Mouse (Mus musculus): ENCODE measurements around the gene Crispld2. TPM values are rescaled to one million over a fixed set of nuclear protein-coding genes. Genes with fewer than 3 reads are reported as not detected.

Gene Crispld2
- polyA plus RNA-seq, 1 experiment = 2.2 TPM

DNA sequence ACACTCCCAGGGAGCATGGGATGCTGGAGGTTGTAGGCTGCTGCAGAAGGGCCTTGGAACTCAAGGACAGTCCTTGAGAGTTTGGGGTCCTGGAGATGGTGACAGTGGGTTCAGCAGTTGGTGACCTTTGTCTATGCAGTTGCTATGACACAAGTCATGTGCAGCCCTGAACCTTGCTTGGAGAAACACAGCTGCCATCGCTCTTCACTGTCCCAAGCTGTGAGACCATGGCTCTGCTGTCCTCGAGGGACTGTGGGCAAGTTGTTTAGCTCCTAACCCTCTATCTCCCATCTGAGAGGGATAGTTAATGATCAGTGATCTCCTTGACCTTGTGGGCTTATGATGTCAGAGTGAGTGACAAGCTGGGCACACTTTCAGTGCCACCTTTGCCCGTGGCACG lies 44.3 kb downstream of the Crispld2 start:
- TF ChIP-seq POLR2A (IDR thresholded peaks at IDR 0.05; ENCODE audit: borderline replicate concordance, extremely low read depth, insufficient read depth, insufficient read length, poor library complexity, severe bottlenecking) (no peak), CTCF (IDR thresholded peaks at IDR 0.05; ENCODE audit: borderline replicate concordance, extremely low read depth, insufficient read depth, insufficient read length) (no peak)
- DNase-seq (ENCODE audit: low read depth) = no peak

DNA sequence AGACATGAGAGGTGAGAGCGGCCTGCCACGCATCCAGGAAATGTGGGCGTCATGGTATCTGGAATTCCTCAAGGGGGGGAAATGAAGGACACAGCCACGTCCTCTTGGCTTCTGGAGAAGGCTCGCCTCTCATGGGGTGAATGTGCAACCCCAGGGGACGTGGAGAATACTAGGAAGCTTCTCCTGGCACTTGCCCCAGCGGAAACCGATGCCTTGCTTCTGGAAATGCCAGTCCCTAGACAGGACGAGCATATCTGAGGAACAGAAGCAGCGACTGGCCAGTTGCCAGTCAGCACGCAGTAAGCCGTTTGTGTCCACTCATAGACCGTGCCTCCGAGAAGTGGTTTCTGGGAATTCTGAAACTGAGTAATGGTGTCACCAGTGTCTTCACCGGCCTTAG lies 45.0 kb downstream of the Crispld2 start:
- TF ChIP-seq CTCF (IDR thresholded peaks at IDR 0.05; ENCODE audit: borderline replicate concordance, extremely low read depth, insufficient read depth, insufficient read length) (no peak), POLR2A (IDR thresholded peaks at IDR 0.05; ENCODE audit: borderline replicate concordance, extremely low read depth, insufficient read depth, insufficient read length, poor library complexity, severe bottlenecking) (no peak)
- no peak for DNase-seq (ENCODE audit: low read depth)

DNA sequence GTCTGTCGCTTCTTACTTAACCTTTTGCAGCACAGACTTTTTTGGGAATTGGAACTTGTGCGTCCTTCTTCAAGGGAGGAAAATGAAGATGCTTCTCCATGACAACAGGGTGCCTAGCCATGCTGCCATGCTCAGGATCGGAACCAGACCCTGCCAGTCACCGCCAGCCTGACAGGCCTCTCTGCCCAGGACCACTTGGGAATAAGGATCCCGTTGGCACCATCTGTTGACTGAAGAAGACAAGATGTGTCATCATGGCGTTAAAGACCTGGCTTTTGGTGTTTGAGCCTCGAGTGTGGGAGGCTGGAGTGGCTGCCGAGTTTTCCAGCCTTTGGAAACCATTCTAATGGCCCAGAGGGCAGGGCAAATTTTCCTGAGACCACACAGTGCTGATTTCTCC lies 45.4 kb downstream of the Crispld2 start:
- DNase-seq (ENCODE audit: low read depth) = no peak
- no peak for TF ChIP-seq CTCF (IDR thresholded peaks at IDR 0.05; ENCODE audit: borderline replicate concordance, extremely low read depth, insufficient read depth, insufficient read length)
- no peak for TF ChIP-seq POLR2A (IDR thresholded peaks at IDR 0.05; ENCODE audit: borderline replicate concordance, extremely low read depth, insufficient read depth, insufficient read length, poor library complexity, severe bottlenecking)

DNA sequence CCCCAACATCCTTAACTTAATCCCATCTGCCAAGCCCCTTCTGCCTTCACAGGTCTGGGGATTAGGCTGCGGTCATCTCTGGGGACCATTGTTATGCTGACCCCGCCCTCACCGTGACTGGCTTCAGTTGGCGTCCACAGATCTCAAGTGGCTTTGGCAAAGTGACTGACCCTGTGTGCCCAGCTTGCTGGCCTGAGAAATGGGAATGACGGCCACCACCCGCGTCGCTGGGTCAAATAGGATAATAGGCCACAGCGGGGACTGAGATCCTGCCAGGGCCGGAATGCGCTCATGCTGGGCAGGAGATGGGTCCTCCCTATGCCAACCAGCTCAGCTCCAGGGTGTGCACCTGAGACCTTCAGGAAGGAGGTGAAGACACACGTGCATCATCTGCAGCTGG lies 46.5 kb downstream of the Crispld2 start:
- TF ChIP-seq POLR2A (IDR thresholded peaks at IDR 0.05; ENCODE audit: borderline replicate concordance, extremely low read depth, insufficient read depth, insufficient read length, poor library complexity, severe bottlenecking) = no peak
- no peak for TF ChIP-seq CTCF (IDR thresholded peaks at IDR 0.05; ENCODE audit: borderline replicate concordance, extremely low read depth, insufficient read depth, insufficient read length)
- no peak for DNase-seq (ENCODE audit: low read depth)

DNA sequence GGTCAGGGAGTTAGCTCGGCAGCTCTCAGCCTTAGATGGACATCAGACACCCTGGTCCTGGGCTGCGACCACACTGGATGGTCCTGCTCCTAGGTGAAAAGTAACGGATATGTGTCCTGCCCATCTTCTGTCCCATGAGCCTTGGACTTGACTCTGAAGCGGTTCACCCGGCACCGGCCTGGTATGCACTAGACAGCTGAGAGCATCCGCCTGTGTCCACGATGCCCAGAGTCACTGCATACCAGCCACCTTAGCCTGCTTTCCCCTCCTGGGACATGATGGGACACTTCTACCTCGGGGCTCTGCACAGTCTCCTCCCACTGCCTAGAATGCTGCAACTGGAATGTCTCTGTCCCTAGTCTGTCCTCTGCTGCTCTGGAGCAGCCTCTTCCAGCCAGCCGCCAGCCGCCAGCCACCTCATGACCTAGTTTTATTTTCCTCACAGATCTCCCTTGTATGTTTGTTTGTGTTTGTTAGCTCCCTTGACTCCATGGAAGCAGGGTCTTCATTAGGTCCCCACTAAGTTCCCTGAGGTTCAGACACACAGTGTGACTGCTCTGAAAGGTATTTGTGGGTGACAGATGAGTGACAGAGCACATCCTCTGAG lies 47.2 kb downstream of the Crispld2 start:
- no peak for DNase-seq (ENCODE audit: low read depth)
- TF ChIP-seq CTCF (IDR thresholded peaks at IDR 0.05; ENCODE audit: borderline replicate concordance, extremely low read depth, insufficient read depth, insufficient read length) = no peak
- no peak for TF ChIP-seq POLR2A (IDR thresholded peaks at IDR 0.05; ENCODE audit: borderline replicate concordance, extremely low read depth, insufficient read depth, insufficient read length, poor library complexity, severe bottlenecking)

DNA sequence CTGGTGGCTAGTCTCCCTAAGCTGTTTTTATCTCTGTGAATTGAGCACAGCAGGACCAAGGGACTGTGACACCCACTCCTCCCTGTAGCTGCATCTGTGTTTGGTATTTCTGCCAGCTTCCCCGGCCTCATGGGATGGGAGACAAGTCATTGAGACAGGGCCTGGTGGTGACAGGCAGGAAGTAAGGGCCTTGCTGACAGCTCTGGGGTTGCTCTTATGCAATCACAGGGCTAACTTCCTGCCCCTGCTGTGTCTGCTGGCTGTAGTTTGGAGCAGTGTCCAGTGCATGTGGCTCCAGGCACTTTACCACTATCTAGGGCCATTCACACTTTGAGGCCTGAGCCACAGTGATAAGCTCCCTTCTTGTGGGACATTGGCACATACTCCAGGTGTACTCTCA lies 48.6 kb downstream of the Crispld2 start:
- no peak for DNase-seq (ENCODE audit: low read depth)
- TF ChIP-seq POLR2A (IDR thresholded peaks at IDR 0.05; ENCODE audit: borderline replicate concordance, extremely low read depth, insufficient read depth, insufficient read length, poor library complexity, severe bottlenecking) (no peak), CTCF (IDR thresholded peaks at IDR 0.05; ENCODE audit: borderline replicate concordance, extremely low read depth, insufficient read depth, insufficient read length) (no peak)

DNA sequence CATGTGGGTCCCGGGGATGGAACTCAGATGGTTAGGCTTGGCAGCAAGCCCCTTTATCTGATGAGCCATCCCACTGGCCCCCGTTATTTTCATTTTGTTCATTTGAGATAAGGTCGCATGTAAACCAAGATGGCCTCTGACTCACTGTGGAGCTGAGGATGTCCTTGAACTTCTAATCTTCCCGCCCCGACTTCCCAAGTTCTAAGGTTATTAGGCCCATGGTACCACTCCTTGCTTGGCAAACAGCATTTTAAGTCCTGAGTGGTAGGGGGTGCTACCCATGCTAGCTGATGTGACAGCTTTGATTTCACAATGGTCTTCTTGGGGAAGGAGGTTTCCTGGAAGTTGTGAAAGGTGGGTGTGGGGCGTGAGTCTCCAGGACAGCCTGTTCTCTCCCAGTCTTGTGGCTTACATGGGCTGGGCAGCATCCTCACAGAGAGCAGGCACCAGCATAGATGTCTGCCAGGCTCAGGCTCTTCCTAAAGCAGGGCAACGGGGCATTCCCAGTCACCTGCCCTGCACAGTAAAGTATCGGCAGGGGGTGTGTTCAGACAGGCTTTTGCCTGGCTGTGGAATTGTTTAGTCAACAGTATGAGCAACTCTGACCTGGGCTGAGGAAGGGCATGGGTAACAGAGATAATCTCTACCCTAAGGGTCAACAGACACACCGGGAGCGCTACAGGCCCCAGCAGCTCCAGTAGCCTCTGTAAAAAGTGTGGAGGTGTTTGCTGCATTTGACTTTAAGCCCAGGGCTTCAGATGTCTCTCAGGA lies 50.5 kb downstream of the Crispld2 start:
- no peak for DNase-seq (ENCODE audit: low read depth)
- no peak for TF ChIP-seq CTCF (IDR thresholded peaks at IDR 0.05; ENCODE audit: borderline replicate concordance, extremely low read depth, insufficient read depth, insufficient read length)
- no peak for TF ChIP-seq POLR2A (IDR thresholded peaks at IDR 0.05; ENCODE audit: borderline replicate concordance, extremely low read depth, insufficient read depth, insufficient read length, poor library complexity, severe bottlenecking)

DNA sequence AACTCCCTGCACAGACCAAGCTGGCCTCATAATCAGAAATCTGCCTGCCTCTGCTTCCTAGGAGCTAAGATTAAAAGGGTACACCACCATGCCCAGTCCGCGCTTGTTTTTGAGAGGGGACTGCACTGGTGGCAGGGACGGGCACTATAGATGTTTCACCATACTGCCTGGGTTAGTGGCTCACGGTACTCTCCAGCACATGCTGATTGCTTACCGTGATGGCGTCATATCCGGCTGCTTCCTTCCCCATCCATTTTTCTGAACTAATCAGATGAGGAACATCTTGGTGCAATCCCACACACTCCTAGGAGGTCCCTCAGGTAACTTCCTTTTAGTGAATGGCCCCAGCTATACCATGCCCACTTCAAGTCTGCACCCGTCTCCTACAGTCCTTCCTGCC lies 52.7 kb downstream of the Crispld2 start:
- DNase-seq (ENCODE audit: low read depth) = no peak
- TF ChIP-seq CTCF (IDR thresholded peaks at IDR 0.05; ENCODE audit: borderline replicate concordance, extremely low read depth, insufficient read depth, insufficient read length) (no peak), POLR2A (IDR thresholded peaks at IDR 0.05; ENCODE audit: borderline replicate concordance, extremely low read depth, insufficient read depth, insufficient read length, poor library complexity, severe bottlenecking) (no peak)

DNA sequence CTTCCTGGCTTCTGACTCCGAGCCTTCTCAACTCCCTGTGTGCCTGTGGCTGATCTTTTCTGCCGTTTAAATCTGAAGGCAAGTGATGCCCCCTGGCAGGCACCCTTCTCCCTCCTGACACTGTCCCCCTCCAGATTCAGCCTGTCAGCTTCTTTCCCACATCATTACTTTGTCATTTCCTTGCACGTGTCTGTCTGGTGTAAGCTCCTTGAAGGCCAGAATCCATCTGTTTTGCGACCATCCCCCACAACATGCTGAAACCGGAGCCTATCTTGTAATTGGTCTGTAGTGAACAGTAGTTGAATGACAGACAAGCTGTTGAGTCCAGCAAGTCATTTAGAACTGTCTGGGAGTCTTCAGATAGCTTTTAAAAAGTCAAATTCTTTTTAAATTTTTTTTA lies 53.2 kb downstream of the Crispld2 start:
- DNase-seq (ENCODE audit: low read depth) = peak; percentile 37
- TF ChIP-seq POLR2A (IDR thresholded peaks at IDR 0.05; ENCODE audit: borderline replicate concordance, extremely low read depth, insufficient read depth, insufficient read length, poor library complexity, severe bottlenecking) (no peak), CTCF (IDR thresholded peaks at IDR 0.05; ENCODE audit: borderline replicate concordance, extremely low read depth, insufficient read depth, insufficient read length) (no peak)

DNA sequence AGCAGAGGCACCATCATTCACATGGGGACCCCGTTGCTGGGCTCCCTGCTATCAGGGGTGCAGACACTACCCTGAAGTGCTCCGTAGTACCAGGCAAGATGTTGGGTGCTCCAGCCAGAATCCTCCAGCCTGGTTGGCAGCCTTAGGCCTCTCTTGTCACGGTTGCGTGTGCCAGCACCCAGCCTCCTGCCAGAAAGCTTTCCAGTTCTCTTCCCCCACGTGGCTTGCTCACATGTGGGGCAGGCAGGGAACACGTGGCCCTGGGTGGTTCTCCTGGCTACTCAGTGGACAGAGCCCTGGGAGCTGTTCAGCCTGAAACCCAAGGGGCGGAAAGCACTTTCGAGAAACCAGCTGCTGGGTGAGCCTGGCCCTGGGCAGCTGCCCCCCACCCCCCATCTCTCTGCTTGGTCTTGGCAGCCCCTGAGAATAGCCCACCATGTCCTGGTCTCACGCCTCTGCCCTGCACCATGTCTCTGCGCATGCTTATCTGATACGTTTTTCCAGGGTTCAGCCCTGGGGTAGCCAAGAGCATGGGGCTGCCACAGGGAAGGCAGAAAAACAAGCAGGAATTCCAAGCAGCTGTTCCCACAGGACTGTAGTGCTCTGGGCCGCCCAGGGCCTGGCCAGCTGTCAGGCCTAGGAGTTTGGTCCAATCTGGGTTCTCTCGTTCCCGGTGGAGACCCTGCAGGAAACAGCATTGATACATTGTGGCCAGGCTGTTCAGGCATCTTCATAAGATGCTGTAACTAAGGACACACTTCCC lies 54.2 kb downstream of the Crispld2 start:
- peak; percentile 76 for DNase-seq (ENCODE audit: low read depth)
- TF ChIP-seq POLR2A (IDR thresholded peaks at IDR 0.05; ENCODE audit: borderline replicate concordance, extremely low read depth, insufficient read depth, insufficient read length, poor library complexity, severe bottlenecking) (no peak), CTCF (IDR thresholded peaks at IDR 0.05; ENCODE audit: borderline replicate concordance, extremely low read depth, insufficient read depth, insufficient read length) (no peak)

DNA sequence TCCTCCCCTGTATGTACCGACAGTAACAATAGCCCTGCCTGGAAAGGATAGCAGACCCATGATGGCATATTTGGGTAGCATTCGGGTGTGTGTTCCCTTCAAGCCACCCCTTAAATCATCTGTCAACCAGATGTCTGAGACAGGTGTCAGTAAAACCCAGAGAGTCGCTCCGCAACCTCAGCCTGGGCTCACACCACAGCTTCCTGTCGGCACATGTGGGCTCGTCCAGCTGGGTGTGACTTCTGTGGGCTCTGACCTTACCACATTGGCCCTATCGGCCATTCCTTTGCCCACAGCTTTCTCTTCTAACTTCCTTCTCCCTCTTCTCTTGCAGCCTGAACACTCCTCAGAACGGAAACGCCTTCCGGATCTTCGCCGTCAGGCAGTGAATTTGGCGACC lies 57.7 kb downstream of the Crispld2 start:
- TF ChIP-seq CTCF (IDR thresholded peaks at IDR 0.05; ENCODE audit: borderline replicate concordance, extremely low read depth, insufficient read depth, insufficient read length) (no peak), POLR2A (IDR thresholded peaks at IDR 0.05; ENCODE audit: borderline replicate concordance, extremely low read depth, insufficient read depth, insufficient read length, poor library complexity, severe bottlenecking) (no peak)
- no peak for DNase-seq (ENCODE audit: low read depth)
